Mouse (Mus musculus) natural killer cell, adult 2 months (primary cell): ENCODE results near the gene Gm21616.
"Not testable (repeated sequence)": the region's sequence is repeated elsewhere in the genome, so short reads cannot be mapped to it uniquely, and the experiment has no call there.

Experiments used
- DNase-seq, 2 experiments: peaks; one replicate each; pipeline ENCODE4 v3.0.0; 2022; ENCODE audit warnings: low spot score in 2 of 2

Gene Gm21616

DNA sequence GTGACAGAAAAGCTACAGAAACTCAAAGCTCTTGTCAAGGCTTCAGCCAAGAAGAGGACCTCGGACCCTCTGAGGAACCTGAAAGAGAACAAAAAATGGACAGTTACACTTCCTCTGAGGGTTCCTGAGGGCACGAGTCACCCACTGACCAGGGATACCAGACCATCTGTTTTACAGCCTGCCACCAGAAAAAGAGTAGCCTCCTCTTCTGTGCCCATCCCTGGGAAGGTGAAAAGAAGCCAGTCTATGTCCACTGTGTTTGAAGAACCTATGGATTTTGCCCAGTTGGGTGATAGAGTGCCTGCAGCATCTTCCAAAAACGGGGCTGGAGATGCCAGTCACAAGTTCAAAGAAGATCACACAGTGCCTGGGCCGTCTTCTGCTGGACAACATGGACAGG lies at the start of gene Gm21616:
Gene Gm21616, plus strand, starts transcription at position 301 of the 400 bp plus-strand sequence.
- DNase-seq: not testable (repeated sequence)
